Mouse (Mus musculus) kidney, adult 18-20 months (tissue): Measurements from ENCODE around the gene Zfp148.

Experiments
- DNase-seq: peaks from one replicate; pipeline ENCODE4 v3.0.0; 2021

Zfp148 gene

DNA sequence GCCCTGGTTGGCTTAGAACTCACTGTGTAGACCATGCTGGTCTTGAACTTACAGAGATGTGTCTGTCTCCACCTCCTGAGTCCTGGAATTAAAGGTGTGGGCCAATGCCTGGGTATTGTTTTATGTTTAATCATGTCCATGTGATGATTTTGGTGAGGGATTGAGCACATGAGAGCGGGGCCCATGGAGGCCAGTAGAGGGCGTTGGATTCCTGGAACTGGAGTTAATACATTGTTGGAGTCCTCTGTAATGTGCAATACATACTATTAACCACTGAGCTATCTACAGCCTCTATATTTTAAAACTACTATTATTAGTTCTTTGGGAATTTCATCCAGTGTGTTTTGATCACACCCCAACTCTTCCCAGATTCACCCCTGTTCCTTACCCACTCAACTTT is 163.7 kb downstream of the Zfp148 start:
- DNase-seq: no peak

GRCm38 (mm10) chr16:33545530-33545929 is 164.9 kb downstream of the Zfp148 start:
- DNase-seq: no peak

DNA sequence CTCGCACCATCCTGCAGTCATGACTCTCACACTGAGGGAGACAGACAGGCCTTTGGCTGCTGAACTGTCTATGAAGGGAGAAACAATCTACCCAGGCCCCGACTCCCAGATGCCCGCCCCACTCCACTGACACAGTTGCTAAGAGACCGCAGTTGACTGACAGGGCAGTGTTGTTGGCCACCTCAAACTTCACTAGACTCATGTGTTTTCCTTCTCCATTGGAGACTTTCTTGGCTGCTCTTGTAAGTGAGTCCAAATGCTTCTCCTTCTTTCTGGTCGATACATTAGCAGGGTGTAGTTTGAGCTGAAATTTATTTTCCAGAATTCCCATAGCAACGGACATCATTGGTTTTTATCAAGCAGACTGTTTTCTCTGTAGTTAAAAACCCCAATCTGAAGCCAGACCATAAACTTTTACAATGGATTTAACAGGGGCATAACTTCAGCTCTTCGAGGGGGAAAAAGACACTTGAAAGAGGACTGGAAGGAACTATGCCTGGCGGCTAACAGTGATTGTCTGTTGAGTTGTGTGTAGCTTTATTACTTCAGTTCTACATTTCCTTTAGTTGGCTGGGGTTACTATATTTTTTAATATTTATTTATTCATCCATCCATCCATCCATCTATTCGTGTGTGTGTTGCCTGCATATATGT is 173.2 kb downstream of the Zfp148 start:
- DNase-seq: no peak
